Mouse (Mus musculus) 3T3-L1 (cell line): ENCODE measurements at regions not wholly inside any gene's neighbourhood (a gene's known extent, or its start where the extent isn't known, plus 50 kb on each side); places are given as distances from the start of the nearest gene placed in this dataset.
"Not testable (repeated sequence)": the region's sequence is repeated elsewhere in the genome, so short reads cannot be mapped to it uniquely, and the experiment has no call there.

Experiments
- DNase-seq: peaks from one replicate; pipeline ENCODE4 v3.0.0-alpha.2; 2015; ENCODE audit warnings: low read depth, low spot score

DNA sequence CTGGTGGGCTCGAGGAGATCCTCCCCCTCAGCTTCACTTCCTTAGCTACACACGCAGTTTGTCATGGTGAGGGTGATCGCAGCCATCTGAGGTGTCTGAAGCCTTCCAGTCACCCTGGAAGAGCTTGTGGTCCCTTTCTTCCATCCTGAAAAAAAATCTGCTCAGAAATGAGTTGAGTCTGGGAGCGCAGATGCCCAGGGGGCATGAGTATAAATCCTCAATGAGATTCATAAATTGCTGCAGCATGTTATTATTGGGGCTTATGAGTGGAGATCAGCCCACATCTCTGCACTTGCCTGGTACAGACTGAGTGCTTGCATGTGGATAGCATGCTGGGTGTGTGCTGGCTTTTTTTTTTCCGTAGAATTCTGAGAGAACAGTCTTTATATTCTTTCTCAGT is 247.6 kb downstream of the Enc1 start:
- no peak for DNase-seq

DNA sequence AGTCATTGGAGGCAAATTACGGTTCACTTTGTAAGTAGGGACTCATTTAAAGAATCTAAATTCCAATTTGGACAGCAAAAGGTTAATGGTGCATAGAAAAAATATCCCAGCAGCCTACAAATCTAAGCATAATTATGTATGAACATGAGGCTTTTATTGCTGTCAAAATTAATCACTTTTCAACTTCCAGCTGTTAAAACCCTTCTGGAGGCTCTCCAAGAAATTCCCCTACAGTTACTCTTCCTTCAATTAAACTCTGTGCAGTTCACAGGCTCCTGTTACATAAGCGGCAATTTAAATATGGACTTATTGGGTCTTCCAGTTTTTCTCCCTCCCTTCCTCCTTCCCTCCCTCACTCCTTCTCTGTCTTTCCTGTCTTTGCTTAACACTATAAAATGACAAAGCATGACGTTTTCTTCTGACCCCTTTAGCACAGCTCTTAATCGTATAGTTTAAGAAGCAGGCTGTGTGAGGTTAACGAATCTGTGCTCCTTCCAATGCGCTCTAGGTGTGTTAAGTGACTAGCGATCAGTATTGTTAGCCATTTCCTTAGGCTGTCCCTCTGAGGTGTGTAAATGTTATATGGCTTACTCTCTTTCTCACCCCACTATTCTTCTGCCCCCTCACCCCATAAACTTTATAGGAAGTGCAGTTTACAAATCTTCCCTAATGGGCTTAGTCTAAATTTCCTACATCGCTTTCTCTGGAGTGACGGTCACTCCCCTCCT is 247.0 kb downstream of the Enc1 start:
- DNase-seq = no peak

DNA sequence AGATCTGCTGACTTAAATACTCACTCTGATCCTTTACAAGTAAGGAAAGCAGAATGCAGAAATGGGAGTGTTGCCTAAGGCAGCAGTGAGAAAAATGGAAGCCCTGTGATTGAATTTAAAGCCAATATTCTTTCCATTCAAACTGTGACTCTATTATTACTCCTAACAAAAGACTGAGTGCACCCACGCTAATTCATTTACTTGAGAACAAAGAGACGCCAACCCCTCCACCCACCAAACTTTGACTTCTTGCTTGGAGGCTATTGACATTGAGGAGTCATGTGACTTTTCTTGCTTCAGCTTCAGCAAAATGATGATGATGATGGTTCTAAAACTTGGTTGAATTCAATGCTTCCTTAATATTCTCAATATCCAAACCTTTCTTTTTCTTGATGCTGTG is 245.6 kb downstream of the Enc1 start:
- no peak for DNase-seq

DNA sequence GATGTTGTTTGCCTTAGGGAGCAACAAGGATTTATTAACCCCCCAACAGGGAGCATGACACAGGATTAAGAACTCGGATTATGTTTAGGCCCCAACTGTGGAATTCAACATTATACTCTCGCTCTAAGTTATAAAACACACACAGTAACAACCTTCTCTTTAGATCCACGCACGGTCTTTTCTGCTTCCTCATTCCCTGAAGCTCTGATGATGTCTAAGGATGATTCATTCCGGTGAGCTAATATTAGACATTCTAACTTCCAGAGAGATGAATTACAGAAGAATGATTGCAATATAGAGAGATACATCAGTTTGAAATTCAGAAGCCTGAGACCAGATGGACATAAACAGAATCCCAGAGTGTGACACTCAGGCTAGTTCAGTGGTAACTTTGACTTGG is 245.0 kb downstream of the Enc1 start:
- peak; percentile 60 for DNase-seq

DNA sequence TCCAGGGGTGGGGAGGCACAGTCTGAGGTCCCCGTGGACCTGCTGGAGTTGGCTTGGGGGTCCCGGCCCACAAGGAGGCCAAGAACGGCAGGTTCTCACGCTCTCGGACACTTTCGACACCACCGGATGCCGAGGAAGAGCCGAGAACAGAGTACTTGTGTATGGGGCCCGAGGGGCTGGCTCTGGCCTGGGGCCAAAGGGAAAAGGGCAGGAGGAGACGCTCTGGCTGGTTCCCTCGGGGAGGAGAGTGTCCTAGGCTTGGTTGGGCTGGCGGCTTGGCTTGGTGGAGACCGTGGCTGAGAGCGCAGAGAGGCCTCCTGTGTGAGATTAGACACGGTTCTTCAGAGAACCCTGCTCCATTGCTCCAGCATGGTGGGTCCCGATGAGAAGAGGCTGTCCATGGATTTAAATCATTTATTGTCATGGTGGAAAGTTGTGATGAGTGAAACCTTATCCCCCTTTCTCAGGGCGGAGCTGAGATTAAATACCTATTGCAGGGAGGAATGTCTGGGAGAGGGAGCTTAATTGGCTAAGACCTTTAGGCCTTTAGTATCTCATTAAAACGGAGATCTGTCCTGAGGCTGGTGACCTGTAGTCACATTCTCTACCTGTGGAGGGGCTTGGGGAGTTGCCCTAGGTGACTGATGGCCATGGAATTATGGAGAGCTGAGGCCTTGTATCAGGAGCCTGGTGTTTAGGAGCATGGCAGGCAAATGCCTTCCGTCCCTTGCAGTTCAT is 244.1 kb downstream of the Enc1 start:
- DNase-seq = no peak

DNA sequence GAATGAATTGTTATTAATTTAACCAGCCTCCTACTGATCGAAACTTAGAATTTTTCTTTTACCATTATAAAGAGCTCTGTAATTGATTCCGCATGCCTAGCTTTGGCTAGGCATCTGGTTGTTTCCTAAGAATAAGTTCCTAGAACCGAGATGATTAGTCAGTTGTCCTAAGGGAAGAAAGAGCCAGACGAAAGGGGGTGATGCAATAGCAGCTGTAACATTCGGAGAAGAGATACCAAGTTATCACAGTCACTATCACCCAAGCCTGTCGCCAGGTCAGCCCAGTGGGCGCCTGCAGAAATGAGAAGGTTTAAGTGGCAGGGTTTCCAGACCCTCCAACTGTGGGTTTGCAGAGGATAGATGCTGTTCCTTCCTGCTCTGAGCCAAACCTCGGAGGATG is 242.8 kb downstream of the Enc1 start:
- peak; percentile 90 for DNase-seq

DNA sequence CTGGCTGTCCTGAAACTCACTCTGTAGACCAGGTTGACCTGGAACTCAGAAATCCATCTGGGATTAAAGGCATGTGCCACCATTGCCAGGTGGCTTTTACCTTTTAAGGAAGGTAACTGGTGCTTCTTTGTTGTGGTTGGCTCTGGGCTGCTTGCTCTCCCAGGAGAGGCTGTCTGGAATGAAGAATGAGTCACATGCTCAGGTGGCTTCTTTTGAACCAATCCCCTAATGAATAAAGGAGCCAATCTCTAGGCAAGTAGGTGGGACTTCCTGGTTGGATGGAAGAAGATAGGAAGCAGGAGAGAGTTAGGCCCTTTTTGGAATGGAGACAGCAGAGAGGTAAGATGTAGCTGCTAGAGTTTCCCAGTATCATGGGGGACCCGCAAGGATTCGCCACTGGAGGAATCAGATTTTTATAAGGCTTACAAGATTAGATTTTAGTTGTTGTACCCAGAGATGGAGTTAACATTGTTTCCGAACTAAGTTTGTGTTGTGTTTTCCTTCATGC is 241.6 kb downstream of the Enc1 start:
- DNase-seq = no peak

DNA sequence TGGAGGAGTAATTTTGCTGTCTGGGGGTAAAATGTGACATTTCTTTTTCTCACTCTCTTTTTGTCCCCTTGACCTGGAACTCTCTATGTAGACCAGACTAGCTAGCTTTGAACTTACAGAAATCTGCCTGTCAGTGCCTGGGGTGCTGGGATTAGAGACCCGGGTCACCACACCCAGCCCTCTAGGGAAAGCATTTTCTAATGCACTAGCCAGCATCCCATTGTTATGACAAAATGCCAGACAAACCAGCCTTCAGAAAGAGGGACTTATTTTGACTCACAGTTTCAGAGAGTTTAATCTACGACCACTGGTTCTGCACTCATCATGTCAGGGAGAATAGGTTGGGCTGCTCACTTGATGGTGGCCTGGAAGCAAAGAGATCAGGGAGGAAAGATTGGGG is 240.4 kb downstream of the Enc1 start:
- DNase-seq = no peak

DNA sequence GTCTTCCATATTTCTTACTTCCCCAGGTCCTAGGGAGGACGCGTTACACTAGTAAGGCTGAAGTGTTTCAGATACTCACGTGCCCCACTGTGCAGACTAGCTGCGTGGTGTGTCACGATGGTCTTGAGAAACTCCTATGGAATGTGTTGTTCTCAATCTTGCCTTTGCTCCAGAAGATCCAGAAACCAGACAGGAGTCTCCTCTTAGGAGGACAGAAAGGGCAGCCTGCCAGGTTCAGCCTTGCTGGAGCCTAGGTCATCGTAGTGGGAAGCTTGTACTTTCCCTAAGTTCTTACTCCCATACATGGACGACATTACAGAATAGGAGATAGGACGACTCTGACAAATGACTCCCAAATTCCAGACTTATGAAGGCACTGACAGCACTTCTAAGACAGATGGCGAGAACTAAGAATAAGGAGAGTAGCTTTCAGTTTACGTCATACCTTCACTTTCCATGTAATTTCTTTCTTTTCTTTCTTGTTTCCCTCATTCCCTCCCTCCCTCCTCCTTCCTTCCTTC is 238.2 kb downstream of the Enc1 start:
- DNase-seq = peak; percentile 53

DNA sequence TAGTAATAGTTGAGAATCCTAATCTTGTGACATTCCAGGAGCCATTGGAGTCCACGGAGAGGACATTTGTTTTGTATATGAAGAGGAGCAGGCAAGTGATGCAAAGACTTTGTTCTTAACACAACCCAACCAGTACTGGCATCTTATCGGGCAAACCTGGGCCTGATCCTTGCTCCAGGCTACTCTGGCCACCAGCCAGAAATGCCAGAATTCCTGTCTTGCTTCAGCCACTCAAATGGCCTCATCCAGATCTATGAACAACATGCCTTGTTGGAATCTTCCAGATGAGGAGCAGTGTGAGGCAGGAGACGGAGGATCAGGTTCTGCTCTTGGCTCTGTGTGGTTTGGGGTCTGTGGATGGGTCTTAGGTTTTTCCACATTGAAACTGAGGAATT is 233.1 kb downstream of the Enc1 start:
- DNase-seq = peak; percentile 45

DNA sequence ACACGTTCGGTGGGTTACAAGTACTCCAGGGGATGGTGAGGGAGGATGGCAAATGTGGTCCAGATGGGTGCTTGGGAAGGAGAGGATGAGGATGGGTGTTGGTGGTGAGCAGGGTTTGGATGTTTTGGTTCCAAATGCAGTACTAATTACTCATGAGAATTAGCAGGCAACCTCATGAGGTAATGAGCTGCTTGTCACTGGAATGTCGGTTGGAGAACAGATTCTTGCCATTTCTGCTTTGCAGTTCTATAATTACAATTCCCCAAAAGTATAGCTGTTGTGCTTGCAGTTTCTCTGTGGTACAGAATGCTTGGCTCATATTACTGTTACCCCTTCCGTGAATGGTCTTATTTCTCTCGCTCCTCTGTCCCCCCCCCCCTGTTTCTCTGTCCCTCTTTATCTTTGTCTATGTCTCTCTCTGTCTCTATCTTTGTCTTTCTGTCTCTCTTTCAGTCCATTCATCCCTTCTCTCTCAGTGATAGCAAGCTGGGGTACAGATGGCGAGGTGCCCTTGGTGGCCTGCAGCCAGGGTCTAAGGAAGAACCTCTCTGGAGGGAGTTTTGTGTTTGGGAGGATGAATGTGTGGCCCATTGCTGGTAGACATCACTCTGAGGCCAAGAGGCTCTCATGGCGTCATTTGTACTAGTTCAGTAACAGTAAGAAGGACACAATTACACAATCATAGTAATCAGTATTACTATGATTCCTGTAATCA is 232.5 kb downstream of the Enc1 start:
- DNase-seq = no peak

DNA sequence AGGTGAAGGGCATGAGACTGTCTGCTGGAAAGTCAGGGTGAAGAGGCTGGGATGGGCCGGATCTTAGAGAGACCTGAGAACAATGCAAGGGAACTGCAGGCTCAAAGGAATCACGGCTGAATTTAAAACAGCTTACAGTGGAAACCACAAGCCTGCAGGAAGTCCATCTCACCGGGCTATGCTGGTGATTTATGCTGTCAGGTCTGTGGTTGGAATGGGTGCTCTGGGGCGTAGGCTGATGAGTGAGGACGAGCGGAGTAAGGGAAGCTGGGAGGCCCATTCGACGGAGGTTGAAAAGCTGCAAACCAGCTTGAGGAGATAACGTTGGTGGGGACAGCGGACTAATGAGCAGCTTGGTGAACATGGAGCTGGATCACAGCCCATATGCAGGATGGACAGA is 229.1 kb downstream of the Enc1 start:
- peak; percentile 88 for DNase-seq

DNA sequence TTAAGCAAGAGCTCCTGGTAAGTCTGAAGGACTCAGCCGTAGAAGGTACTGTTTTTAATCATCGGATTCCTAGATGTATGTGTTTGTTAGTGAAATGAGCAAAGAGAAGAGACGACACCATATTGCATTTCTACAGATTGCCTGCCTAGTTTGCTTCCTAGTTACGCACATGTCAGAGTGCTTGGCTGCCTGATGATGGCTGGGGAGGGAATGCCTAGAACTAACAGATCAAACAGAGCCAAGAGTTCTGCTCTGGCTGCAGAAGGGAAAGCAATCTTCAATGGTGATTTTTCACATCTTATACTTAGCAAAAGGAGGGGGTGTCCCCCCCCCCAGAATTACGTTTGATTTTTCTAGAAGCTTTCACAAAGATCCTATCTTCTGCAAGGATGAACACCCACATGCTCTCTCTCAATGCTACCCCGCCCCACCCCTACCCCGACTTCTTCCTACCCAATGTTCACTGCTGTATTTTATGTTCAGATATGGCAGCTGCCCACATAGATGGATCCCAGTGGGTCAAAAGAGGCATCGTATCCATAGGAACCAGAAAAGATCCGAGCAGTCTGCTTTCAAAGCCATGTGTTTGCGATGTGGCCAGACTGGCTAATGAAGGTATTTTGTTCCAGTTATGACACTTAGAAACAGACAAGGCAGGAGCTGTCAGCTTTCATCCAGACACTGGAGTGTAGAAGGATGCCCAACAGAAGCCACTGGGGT is 228.1 kb downstream of the Enc1 start:
- no peak for DNase-seq

DNA sequence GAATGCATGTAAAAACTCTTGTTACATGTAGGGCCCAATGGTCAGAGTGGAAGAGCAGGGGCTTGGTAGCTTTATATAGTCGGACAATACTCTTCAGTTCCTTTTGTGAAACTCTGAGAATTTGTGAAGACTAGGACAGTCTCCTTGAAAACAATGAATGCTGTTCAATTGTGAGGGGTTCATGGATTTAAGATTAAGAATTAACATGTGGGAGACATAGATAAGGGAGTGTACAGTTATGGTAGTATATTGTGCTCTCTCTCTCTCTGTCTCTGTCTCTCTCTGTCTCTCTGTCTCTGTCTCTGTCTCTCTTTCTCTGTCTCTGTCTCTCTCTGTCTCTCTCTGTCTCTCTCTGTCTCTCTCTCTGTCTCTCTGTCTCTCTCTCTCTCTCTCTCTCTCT is 225.7 kb downstream of the Enc1 start:
- not testable (repeated sequence) for DNase-seq

DNA sequence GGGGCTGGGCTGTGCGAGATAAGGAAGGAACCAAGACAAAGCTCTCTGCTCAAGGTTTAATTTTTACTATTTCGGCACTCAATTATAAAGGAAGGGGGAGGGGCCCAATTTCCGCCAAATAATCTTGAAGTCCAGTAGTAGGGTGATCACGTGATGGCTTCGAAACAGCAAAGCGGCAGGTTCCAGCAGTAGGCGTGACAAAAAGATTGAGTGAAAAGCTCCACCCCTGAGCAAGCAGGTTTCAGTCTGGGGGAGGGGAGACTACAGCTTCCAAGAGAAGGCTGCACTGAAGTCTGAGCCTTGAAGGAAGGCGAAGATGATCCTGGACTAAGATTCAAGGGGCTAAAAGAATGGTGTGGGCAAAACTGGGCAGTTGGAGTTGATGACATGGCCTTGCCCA is 222.9 kb downstream of the Enc1 start:
- no peak for DNase-seq

DNA sequence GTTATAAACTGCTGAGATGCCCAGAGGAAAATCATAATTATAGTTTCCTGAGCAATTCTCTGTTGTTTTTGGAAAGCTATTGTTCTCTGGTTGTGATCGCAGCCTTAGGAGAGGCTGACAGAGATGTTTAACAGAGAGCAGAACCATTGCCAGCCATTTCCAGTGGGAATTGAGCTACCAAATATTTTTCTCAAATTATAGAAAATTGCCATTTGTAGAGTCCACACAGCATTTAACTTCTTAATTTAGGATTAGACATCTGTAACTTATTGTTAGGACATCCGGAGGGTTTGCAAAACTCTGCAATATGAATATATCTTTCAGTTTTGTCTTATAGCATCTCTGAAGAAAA is 222.0 kb downstream of the Enc1 start:
- DNase-seq = no peak

DNA sequence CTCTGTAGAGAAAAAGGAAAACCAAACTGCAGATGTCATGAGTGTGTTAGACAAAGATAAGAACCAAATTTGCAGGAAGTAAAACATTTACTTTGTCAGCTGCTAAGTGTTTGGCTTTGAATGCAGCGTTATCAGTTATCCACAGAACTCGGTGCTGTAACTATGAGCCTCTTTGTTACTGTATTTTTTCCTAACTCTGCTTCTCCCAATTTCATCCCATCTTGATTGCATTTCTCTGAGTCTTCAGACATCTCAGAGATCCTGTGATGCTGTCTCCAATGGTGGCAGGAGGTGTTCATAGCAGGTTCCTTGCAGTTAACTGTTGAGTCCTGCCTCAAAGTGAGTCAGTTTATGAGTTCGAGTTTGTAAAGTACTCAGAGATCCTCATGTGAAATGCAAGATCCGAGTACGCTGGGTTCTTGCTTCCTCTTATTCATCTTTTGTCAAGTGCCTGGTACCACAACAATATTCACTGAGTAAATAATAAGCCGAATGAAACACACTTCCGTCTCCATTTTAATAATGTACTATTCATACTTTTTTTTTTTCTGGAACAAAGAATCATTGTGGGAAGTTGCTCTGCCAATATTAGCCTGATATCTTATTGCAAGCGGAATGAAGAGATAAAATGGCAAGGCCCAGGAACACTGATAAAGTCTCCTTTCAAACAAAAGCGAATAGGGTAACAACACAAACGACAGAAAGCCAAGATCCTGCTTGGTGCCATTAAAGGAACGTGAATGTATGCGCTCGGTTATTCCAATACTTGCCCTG is 221.4 kb downstream of the Enc1 start:
- DNase-seq = no peak

DNA sequence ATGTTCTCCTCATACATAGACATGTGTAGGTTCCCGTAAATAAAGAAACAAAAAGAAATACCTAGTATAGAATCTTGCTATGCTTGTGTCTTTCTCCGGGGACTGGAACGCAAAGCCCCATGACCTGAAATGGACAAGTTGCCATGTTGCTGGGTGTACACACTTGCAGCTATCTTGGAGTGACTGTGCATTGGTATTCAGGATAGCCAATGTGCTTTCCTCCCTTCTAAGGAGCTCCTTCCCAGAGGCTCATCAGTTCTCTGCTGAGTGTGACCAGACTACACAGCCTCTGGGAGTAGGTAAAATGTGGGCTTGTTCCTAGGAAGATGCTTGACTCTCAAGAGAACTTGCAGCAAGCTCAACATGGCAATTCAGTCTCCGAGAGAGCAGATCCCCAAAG is 220.3 kb downstream of the Enc1 start:
- DNase-seq = no peak

DNA sequence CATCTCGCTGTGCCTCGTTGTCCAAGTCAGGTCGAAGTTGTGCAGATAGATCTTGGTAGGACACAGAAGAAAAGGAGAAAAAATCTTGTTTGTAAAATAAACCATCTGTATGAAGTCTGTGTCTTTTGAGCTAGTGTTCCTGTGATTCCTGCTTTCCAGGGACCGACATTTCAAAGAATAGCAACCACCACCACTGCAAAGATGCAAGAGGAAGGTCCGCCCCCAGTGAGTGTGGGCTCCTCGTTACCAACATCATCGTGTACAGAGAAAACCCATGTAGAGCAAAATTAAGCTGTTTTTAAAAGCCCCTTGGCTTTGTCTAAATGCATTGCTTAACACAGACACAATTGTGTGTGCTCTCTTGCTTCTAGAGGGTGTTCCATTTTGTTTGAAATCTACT is 218.2 kb downstream of the Enc1 start:
- no peak for DNase-seq

DNA sequence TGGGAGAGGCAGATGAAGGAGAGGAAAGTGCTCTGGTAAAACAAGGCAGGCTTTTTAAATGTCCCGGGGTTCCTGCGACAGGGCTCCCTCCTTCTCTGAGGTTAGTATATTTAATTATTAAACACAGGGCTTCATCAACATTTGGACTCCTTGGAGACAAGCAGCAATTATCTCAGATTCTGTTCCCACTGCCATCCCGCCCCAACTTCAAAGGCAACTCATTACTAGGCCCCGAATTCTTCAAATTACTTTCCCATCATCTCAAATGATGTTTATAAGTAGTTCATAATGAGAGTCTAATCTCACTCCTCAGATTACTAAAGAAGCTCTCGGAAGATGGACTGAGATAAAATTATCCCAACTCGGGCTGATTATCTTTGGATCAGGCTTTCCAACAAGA is 215.1 kb downstream of the Enc1 start:
- DNase-seq = no peak

DNA sequence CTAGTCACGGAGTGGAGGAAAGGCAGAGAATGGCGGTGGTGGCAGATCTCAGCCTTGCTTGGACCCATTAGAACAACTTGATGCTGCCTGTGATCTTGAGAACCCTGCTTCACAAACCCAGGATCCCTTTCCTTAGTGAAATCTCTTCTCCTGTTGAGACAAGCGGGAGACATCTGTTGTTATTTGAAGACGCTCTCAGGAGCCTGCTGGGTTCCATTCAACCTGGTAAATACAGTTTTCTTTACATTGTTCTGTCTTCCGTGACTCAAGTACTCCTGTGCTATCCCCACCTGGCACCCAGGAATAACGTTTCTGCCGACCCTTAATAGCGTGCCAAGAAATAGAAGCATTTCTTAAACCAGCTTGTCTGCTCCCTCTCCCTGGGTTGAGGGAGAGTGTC is 213.8 kb downstream of the Enc1 start:
- DNase-seq = no peak
